Mouse (Mus musculus) neural tube, embryonic 14.5 days (tissue): ENCODE results near the gene Sparc. TPM values are rescaled to one million over a fixed set of nuclear protein-coding genes. Genes with fewer than 3 reads are reported as not detected.

ENCODE experiments used
- ATAC-seq: fragments of 200-750 bp; cut with Nextera tagmentation; 2 replicates; pipeline ENCODE4 v1.8.0; 2017; ENCODE audit warnings: low read depth, mild to moderate bottlenecking, moderate TSS enrichment, moderate library complexity
- H3K27ac ChIP-seq: fragments of 300-500 bp; sonication (generic); 2 replicates; pipeline ENCODE4 v1.5.1; 2014; ENCODE audit warnings: low read depth, mild to moderate bottlenecking, control low read depth, low read length, moderate library complexity, mixed read lengths
- H3K27me3 ChIP-seq: fragments of 300-500 bp; sonication (generic); 2 replicates; pipeline ENCODE4 v1.6.1; 2014; ENCODE audit warnings: low read length; ENCODE audit not compliant: control insufficient read depth, insufficient read depth
- H3K36me3 ChIP-seq: fragments of 300-500 bp; sonication (generic); 2 replicates; pipeline ENCODE4 v1.6.1; 2014; ENCODE audit warnings: low read length, mixed read lengths; ENCODE audit not compliant: control insufficient read depth, insufficient read depth
- H3K4me1 ChIP-seq: fragments of 300-500 bp; sonication (generic); 2 replicates; pipeline ENCODE4 v1.6.1; 2014; ENCODE audit warnings: low read length; ENCODE audit not compliant: control insufficient read depth, insufficient read depth
- H3K4me2 ChIP-seq: fragments of 300-500 bp; sonication (generic); 2 replicates; pipeline ENCODE4 v1.6.1; 2014; ENCODE audit warnings: mild to moderate bottlenecking, low read depth, low read length, control low read depth
- H3K4me3 ChIP-seq: fragments of 300-500 bp; sonication (generic); 2 replicates; pipeline ENCODE4 v1.5.1; 2014; ENCODE audit warnings: low read depth, low read length, control low read depth, mixed read lengths
- H3K9ac ChIP-seq: fragments of 300-500 bp; sonication (generic); replicated peaks from 2 replicates; pipeline ENCODE4 v1.6.1; 2014; ENCODE audit warnings: low read depth, mild to moderate bottlenecking, control low read depth, low read length, mixed read lengths
- H3K9me3 ChIP-seq: fragments of 300-500 bp; sonication (generic); 2 replicates; pipeline ENCODE4 v1.6.1; 2016; ENCODE audit warnings: low read length; ENCODE audit not compliant: control insufficient read depth
- WGBS: fragments of 180-500 bp; shearing (Covaris S2); extraction: QIAGEN DNeasy Blood & Tissue Kit; methylation state at CpG from one replicate; pipeline ENCODE4 v1.1.7; 2014; 5-methylcytosine and 5-hydroxymethylcytosine counted together
- polyA plus RNA-seq: library from polyadenylated mRNA; unstranded; fragments of >200 nt; fragmentation: Nextera tagmentation; extraction: Ambion mirVana; gene quantifications from 2 replicates; pipeline ENCODE4 v1.2.1, GENCODE M21; 2014

The Sparc gene
- polyA plus RNA-seq, 1 experiment from 2014 or later = 312 TPM

- Histone ChIP-seq H3K27ac (no peak overlapping the region), H3K4me1 (no peaks in the 10 kb centered on the region), H3K9ac (no peak overlapping the region), H3K36me3 (no peaks in the 10 kb centered on the region), H3K9me3 (no peaks in the 10 kb centered on the region), H3K4me3 (no peak overlapping the region), H3K27me3 (no peaks in the 10 kb centered on the region), H3K4me2 (no peak overlapping the region)
- 69% methylated on average over 6 of the region's 6 CpGs for WGBS
- ATAC-seq = no peak
Measured at GRCm38 (mm10) chr11:55369093-55369471, 53.9 kb downstream of the Sparc start.

GRCm38 (mm10) chr11:55368388-55369092 lies 54.4 kb downstream of the Sparc start:
- no peak for ATAC-seq

GRCm38 (mm10) chr11:55367783-55368182 lies 55.2 kb downstream of the Sparc start:
- no peaks in the 10 kb centered on the region for H3K4me1 ChIP-seq
- H3K4me3 ChIP-seq = no peak overlapping the region
- no peaks in the 10 kb centered on the region for H3K27me3 ChIP-seq
- H3K4me2 ChIP-seq = no peak overlapping the region
- WGBS = 76% methylated on average over 10 of the region's 10 CpGs
- H3K9ac ChIP-seq = no peak overlapping the region
- H3K36me3 ChIP-seq = no peaks in the 10 kb centered on the region
- ATAC-seq = no peak
- no peaks in the 10 kb centered on the region for H3K9me3 ChIP-seq
- no peak overlapping the region for H3K27ac ChIP-seq

More at GRCm38 (mm10) chr11:55368388-55369092, 54.4 kb downstream of the Sparc start:
- no peak overlapping the region for H3K4me2 ChIP-seq
- no peaks in the 10 kb centered on the region for H3K36me3 ChIP-seq
- H3K9me3 ChIP-seq = no peaks in the 10 kb centered on the region
- no peaks in the 10 kb centered on the region for H3K4me1 ChIP-seq
- no peak overlapping the region for H3K9ac ChIP-seq
- H3K4me3 ChIP-seq = no peak overlapping the region
- H3K27me3 ChIP-seq = no peaks in the 10 kb centered on the region
- no peak overlapping the region for H3K27ac ChIP-seq
- 78% methylated on average over 4 of the region's 4 CpGs for WGBS

GRCm38 (mm10) chr11:55365840-55366239 lies 57.1 kb downstream of the Sparc start:
- no peaks in the 10 kb centered on the region for H3K27me3 ChIP-seq
- H3K4me3 ChIP-seq = no peak overlapping the region
- H3K4me1 ChIP-seq = no peaks in the 10 kb centered on the region
- WGBS = 80% methylated on average over 5 of the region's 5 CpGs
- no peak overlapping the region for H3K9ac ChIP-seq
- no peaks in the 10 kb centered on the region for H3K36me3 ChIP-seq
- no peak overlapping the region for H3K4me2 ChIP-seq
- H3K27ac ChIP-seq = no peak overlapping the region
- no peaks in the 10 kb centered on the region for H3K9me3 ChIP-seq
- ATAC-seq = no peak

GRCm38 (mm10) chr11:55365242-55365641 lies 57.7 kb downstream of the Sparc start:
- Histone ChIP-seq H3K27me3 (no peaks in the 10 kb centered on the region), H3K36me3 (no peaks in the 10 kb centered on the region), H3K4me2 (no peak overlapping the region), H3K9ac (no peak overlapping the region), H3K4me3 (no peak overlapping the region), H3K27ac (no peak overlapping the region), H3K9me3 (no peaks in the 10 kb centered on the region), H3K4me1 (no peaks in the 10 kb centered on the region)
- ATAC-seq = no peak
- WGBS = 56% methylated on average over 4 of the region's 4 CpGs

- ATAC-seq = no peak
- no peak overlapping the region for H3K4me2 ChIP-seq
- H3K4me1 ChIP-seq = no peaks in the 10 kb centered on the region
- no peaks in the 10 kb centered on the region for H3K36me3 ChIP-seq
- no peak overlapping the region for H3K27ac ChIP-seq
- H3K27me3 ChIP-seq = no peaks in the 10 kb centered on the region
- H3K9me3 ChIP-seq = no peaks in the 10 kb centered on the region
- H3K4me3 ChIP-seq = no peak overlapping the region
- WGBS = 89% methylated on average over 3 of the region's 3 CpGs
- H3K9ac ChIP-seq = no peak overlapping the region
Measured at GRCm38 (mm10) chr11:55364662-55365061, 58.3 kb downstream of the Sparc start.

GRCm38 (mm10) chr11:55358094-55358783 lies 64.7 kb downstream of the Sparc start:
- H3K4me3 ChIP-seq = no peak overlapping the region
- no peak overlapping the region for H3K9ac ChIP-seq
- WGBS = 81% methylated on average over 15 of the region's 15 CpGs
- H3K4me2 ChIP-seq = no peak overlapping the region
- H3K27ac ChIP-seq = no peak overlapping the region
- no peaks in the 10 kb centered on the region for H3K4me1 ChIP-seq
- H3K9me3 ChIP-seq = no peaks in the 10 kb centered on the region
- H3K36me3 ChIP-seq = no peaks in the 10 kb centered on the region
- no peaks in the 10 kb centered on the region for H3K27me3 ChIP-seq
- ATAC-seq = no peak

GRCm38 (mm10) chr11:55356846-55357245 lies 66.1 kb downstream of the Sparc start:
- Histone ChIP-seq H3K27me3 (no peaks in the 10 kb centered on the region), H3K4me3 (no peak overlapping the region), H3K36me3 (no peaks in the 10 kb centered on the region), H3K4me2 (no peak overlapping the region), H3K9ac (no peak overlapping the region), H3K9me3 (no peaks in the 10 kb centered on the region), H3K4me1 (no peaks in the 10 kb centered on the region), H3K27ac (no peak overlapping the region)
- ATAC-seq = no peak
- WGBS = 94% methylated on average over 2 of the region's 2 CpGs
